Mouse (Mus musculus) forebrain, embryonic 14.5 days (tissue): ENCODE measurements around the gene Chchd1. TPM values are rescaled to one million over a fixed set of nuclear protein-coding genes. Genes with fewer than 3 reads are reported as not detected.
A peak's percentile ranks its signal among the peaks of the same experiment; 100 is the strongest.

Experiments used
- ATAC-seq: fragments of 200-750 bp; cut with Nextera tagmentation; 2 replicates; pipeline ENCODE4 v1.8.0; 2017; ENCODE audit warnings: mild to moderate bottlenecking, moderate library complexity
- DNase-seq: peaks from one replicate; pipeline ENCODE4 v3.0.0-alpha.2; 2015; ENCODE audit warnings: low spot score
- H3K27ac ChIP-seq: fragments of 300-500 bp; sonication (generic); 2 replicates; pipeline ENCODE4 v1.5.1; 2014; ENCODE audit warnings: low read depth, mild to moderate bottlenecking, control low read depth, low read length, moderate library complexity
- H3K27me3 ChIP-seq: fragments of 300-500 bp; sonication (generic); replicated peaks from 2 replicates; pipeline ENCODE4 v1.6.1; 2014; ENCODE audit warnings: low read length, control low read depth, mixed read lengths; ENCODE audit not compliant: control insufficient read depth, insufficient read depth
- H3K36me3 ChIP-seq: fragments of 300-500 bp; sonication (generic); 2 replicates; pipeline ENCODE4 v1.6.1; 2014; ENCODE audit warnings: low read length, control low read depth; ENCODE audit not compliant: control insufficient read depth, insufficient read depth
- H3K4me1 ChIP-seq: fragments of 300-500 bp; sonication (generic); 2 replicates; pipeline ENCODE4 v1.6.1; 2014; ENCODE audit warnings: antibody characterized with exemption, low read length, control low read depth; ENCODE audit not compliant: control insufficient read depth, insufficient read depth
- H3K4me2 ChIP-seq: fragments of 300-500 bp; sonication (generic); 2 replicates; pipeline ENCODE4 v1.6.1; 2014; ENCODE audit warnings: mild to moderate bottlenecking, control low read depth, low read length
- H3K4me3 ChIP-seq: fragments of 300-500 bp; sonication (generic); 2 replicates; pipeline ENCODE4 v1.5.1; 2014; ENCODE audit warnings: low read depth, low read length, control low read depth
- H3K9ac ChIP-seq: fragments of 300-500 bp; sonication (generic); 2 replicates; pipeline ENCODE4 v1.6.1; 2014; ENCODE audit warnings: mild to moderate bottlenecking, low read length, control low read depth, moderate library complexity
- H3K9me3 ChIP-seq: fragments of 300-500 bp; sonication (generic); replicated peaks from 2 replicates; pipeline ENCODE4 v1.6.1; 2016; ENCODE audit warnings: low read length, control low read depth, mixed read lengths; ENCODE audit not compliant: control insufficient read depth
- WGBS: fragments of 180-500 bp; shearing (Covaris S2); extraction: QIAGEN DNeasy Blood & Tissue Kit; methylation state at CpG from one replicate; pipeline ENCODE4 v1.1.7; 2014; 5-methylcytosine and 5-hydroxymethylcytosine counted together
- polyA plus RNA-seq: library from polyadenylated mRNA; unstranded; fragments of >200 nt; fragmentation: Nextera tagmentation; extraction: Ambion mirVana; gene quantifications from 2 replicates; pipeline ENCODE4 v1.2.1, GENCODE M21; 2014

The Chchd1 gene
- polyA plus RNA-seq, 1 experiment from 2014 or later = 259 TPM

DNA sequence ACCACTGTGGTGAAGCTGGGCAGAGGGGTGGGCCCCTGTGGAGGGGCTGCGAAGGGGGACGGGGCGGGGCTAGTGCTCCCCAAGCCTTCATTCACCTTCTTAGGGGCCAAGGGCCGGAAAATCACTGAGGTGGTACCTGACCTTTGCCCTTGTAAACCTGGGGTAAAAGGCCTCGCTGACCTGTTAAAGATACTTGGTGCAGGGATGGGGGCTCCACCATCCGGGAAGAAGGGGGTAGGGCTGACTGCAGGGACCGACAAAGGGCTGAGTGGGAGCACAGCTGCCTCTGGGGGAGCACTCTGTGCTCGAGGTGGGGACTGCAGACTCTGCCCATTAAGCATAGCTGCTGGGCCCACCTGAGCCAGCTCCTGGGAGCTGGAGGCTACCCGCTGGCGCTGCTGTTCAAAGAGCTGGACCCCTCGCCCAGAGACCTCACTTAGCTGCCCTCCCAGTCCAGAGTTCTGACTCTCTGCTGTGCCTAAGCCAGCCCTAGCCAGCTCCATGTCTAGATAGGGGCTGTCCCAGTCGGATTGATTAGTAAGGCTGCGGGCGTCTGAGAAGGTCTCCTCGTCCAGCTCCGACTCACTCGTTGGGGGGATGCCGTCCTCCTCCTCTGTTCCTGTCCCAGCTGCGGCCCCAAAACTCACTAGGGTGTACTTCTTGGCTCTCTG is 41.0 kb upstream of the Chchd1 start:
- Histone ChIP-seq H3K9me3 (no peaks in the 10 kb centered on the region), H3K4me2 (peak overlapping the region; percentile 93), H3K27ac (peak overlapping the region; percentile 65), H3K4me3 (peak overlapping the region; percentile 54), H3K36me3 (no peaks in the 10 kb centered on the region), H3K9ac (peak overlapping the region; percentile 79), H3K27me3 (no peaks in the 10 kb centered on the region), H3K4me1 (peaks cover 6% of the 10 kb centered on the region; the same call in 1 of the 2 replicates)
- DNase-seq = peak; percentile 6
- 16% methylated on average over 19 of the region's 19 CpGs for WGBS
- ATAC-seq = peak; percentile 30

DNA sequence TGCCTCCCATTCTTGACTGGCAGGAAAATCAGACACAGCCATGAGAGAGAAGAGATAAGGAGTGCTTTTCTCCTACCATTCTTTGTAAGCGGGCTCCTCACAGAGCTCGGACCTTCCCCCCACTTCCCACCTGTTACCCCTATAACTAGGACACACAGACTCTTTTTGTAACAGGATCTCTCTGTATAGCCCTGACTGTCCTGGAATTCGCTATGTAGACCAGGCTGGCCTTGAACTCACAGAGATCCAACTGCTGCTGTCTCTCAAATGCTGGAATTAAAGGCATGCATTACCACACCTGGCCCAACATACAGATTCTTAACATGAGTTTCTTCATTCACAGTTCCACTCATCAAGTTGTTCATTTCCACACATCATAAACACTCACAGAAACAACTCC is 40.1 kb upstream of the Chchd1 start:
- ATAC-seq (no peak), DNase-seq (no peak)
- Histone ChIP-seq H3K27ac (no peak overlapping the region), H3K27me3 (no peaks in the 10 kb centered on the region), H3K9ac (no peak overlapping the region), H3K4me2 (no peak overlapping the region), H3K4me3 (no peak overlapping the region), H3K4me1 (peaks cover 6% of the 10 kb centered on the region; the same call in 1 of the 2 replicates), H3K36me3 (no peaks in the 10 kb centered on the region), H3K9me3 (no peaks in the 10 kb centered on the region)
- 85% methylated on average over 3 of the region's 3 CpGs for WGBS

- Histone ChIP-seq H3K4me3 (no peak overlapping the region), H3K36me3 (no peaks in the 10 kb centered on the region), H3K27me3 (no peaks in the 10 kb centered on the region), H3K27ac (no peak overlapping the region), H3K4me1 (peaks cover 6% of the 10 kb centered on the region; the same call in 1 of the 2 replicates), H3K4me2 (no peak overlapping the region), H3K9me3 (no peaks in the 10 kb centered on the region), H3K9ac (no peak overlapping the region)
- DNase-seq = no peak
- WGBS = 67% methylated on average over 2 of the region's 2 CpGs
- ATAC-seq = no peak
These were observed 39.2 kb upstream of the Chchd1 start for GRCm38 (mm10) chr14:20663601-20664000.

GRCm38 (mm10) chr14:20664436-20664835 is 38.4 kb upstream of the Chchd1 start:
- H3K4me3 ChIP-seq = no peak overlapping the region
- H3K9ac ChIP-seq = no peak overlapping the region
- 42% methylated on average over 3 of the region's 3 CpGs for WGBS
- no peaks in the 10 kb centered on the region for H3K27me3 ChIP-seq
- H3K4me2 ChIP-seq = no peak overlapping the region
- ATAC-seq (no peak), DNase-seq (peak; percentile 15)
- H3K9me3 ChIP-seq = no peaks in the 10 kb centered on the region
- H3K4me1 ChIP-seq = peaks cover 6% of the 10 kb centered on the region; the same call in 1 of the 2 replicates
- no peak overlapping the region for H3K27ac ChIP-seq
- no peaks in the 10 kb centered on the region for H3K36me3 ChIP-seq

- DNase-seq = no peak
- ATAC-seq = no peak
- Histone ChIP-seq H3K9ac (no peak overlapping the region), H3K4me2 (no peak overlapping the region), H3K27ac (no peak overlapping the region), H3K27me3 (no peaks in the 10 kb centered on the region), H3K9me3 (no peaks in the 10 kb centered on the region), H3K36me3 (no peaks in the 10 kb centered on the region), H3K4me1 (no peaks in the 10 kb centered on the region), H3K4me3 (no peak overlapping the region)
- whole genome bisulfite sequencing = 63% methylated on average over 1 of the region's 1 CpGs
These were observed 35.3 kb upstream of the Chchd1 start for GRCm38 (mm10) chr14:20667469-20667868.

- H3K36me3 ChIP-seq = no peaks in the 10 kb centered on the region
- H3K9ac ChIP-seq = no peak within 1 kb of the TSS
- no peak within 1 kb of the TSS for H3K27ac ChIP-seq
- no peak within 1 kb of the TSS for H3K4me3 ChIP-seq
- no peak for DNase-seq
- no peak for ATAC-seq
- no peak within 1 kb of the TSS for H3K4me2 ChIP-seq
- no peaks in the 10 kb centered on the region for H3K9me3 ChIP-seq
- H3K27me3 ChIP-seq = no peaks in the 10 kb centered on the region
- 79% methylated on average over 8 of the region's 8 CpGs for WGBS
- H3K4me1 ChIP-seq = no peaks in the 10 kb centered on the region
These were observed 34.5 kb upstream of the Chchd1 start, which contains the start of gene Synpo2l for GRCm38 (mm10) chr14:20668154-20668810. Gene Synpo2l (minus strand): TSS chr14:20668354.

DNA sequence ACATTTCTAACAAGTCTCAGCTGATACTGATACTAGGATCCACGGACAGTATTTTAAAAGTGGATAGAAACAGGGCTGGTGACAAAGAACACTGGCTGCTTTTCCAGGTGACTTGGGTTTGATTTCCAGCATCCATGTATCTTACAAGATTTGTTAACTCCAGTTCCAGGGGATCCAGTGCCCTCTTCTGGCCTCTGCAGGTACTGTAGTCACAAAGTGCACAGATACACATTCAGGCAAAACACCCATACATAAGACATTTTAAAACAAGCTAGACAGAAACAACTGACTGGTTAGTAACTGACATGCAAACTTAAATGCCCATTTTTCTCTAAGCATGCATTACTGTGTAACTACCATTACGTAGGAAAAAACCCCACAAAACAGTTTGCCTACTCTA is 29.8 kb upstream of the Chchd1 start:
- WGBS = 88% methylated on average over 2 of the region's 2 CpGs
- H3K4me3 ChIP-seq = no peak overlapping the region
- H3K27me3 ChIP-seq = no peaks in the 10 kb centered on the region
- no peaks in the 10 kb centered on the region for H3K9me3 ChIP-seq
- DNase-seq (peak; percentile 17), ATAC-seq (no peak)
- H3K4me2 ChIP-seq = peak overlapping the region; percentile 67; the same call in 1 of the 2 replicates
- H3K4me1 ChIP-seq = peaks cover 3% of the 10 kb centered on the region; the same call in 1 of the 2 replicates
- no peak overlapping the region for H3K27ac ChIP-seq
- no peak overlapping the region for H3K9ac ChIP-seq
- peaks cover 22% of the 10 kb centered on the region for H3K36me3 ChIP-seq

- 16% methylated on average over 13 of the region's 13 CpGs for WGBS
- H3K4me2 ChIP-seq = peak overlapping the region; percentile 67
- peak overlapping the region; percentile 64; the same call in 1 of the 2 replicates for H3K27ac ChIP-seq
- ATAC-seq = peak; percentile 72
- H3K4me3 ChIP-seq = peak overlapping the region; percentile 67
- no peak for DNase-seq
- peaks cover 28% of the 10 kb centered on the region for H3K36me3 ChIP-seq
- no peaks in the 10 kb centered on the region for H3K9me3 ChIP-seq
- H3K4me1 ChIP-seq = peaks cover 3% of the 10 kb centered on the region; the same call in 1 of the 2 replicates
- H3K9ac ChIP-seq = peak overlapping the region; percentile 40; the same call in 1 of the 2 replicates
- H3K27me3 ChIP-seq = no peaks in the 10 kb centered on the region
These were observed 29.1 kb upstream of the Chchd1 start for GRCm38 (mm10) chr14:20673735-20674063.
